Mouse (Mus musculus) stomach, embryonic 16.5 days (tissue): Measurements from ENCODE around the gene Krt19. TPM values are rescaled to one million over a fixed set of nuclear protein-coding genes. Genes with fewer than 3 reads are reported as not detected.
A peak's percentile ranks its signal among the peaks of the same experiment; 100 is the strongest.

Source experiments
- ATAC-seq: fragments of 200-750 bp; cut with Nextera tagmentation; 2 replicates; pipeline ENCODE4 v1.8.0; 2017; ENCODE audit warnings: moderate number of reproducible peaks, moderate TSS enrichment; ENCODE audit not compliant: insufficient read depth, low FRiP score
- H3K27ac ChIP-seq: fragments of 300-500 bp; sonication (generic); 2 replicates; pipeline ENCODE4 v1.5.1; 2014; ENCODE audit warnings: low read length
- H3K27me3 ChIP-seq: fragments of 300-500 bp; sonication (generic); 2 replicates; pipeline ENCODE4 v1.6.1; 2014; ENCODE audit warnings: low read length, control low read depth, mixed read lengths; ENCODE audit not compliant: control insufficient read depth, insufficient read depth
- H3K36me3 ChIP-seq: fragments of 300-500 bp; sonication (generic); 2 replicates; pipeline ENCODE4 v1.6.1; 2014; ENCODE audit warnings: low read length; ENCODE audit not compliant: control insufficient read depth, insufficient read depth
- H3K4me1 ChIP-seq: fragments of 300-500 bp; sonication (generic); 2 replicates; pipeline ENCODE4 v1.6.1; 2014; ENCODE audit warnings: low read length, control low read depth, mixed read lengths; ENCODE audit not compliant: control insufficient read depth, insufficient read depth
- H3K4me2 ChIP-seq: fragments of 300-500 bp; sonication (generic); 2 replicates; pipeline ENCODE4 v1.6.1; 2014; ENCODE audit warnings: low read depth, low read length, mixed read lengths
- H3K4me3 ChIP-seq: fragments of 300-500 bp; sonication (generic); replicated peaks from 2 replicates; pipeline ENCODE4 v1.5.1; 2014; ENCODE audit warnings: mild to moderate bottlenecking, low read length
- H3K9ac ChIP-seq: fragments of 300-500 bp; sonication (generic); 2 replicates; pipeline ENCODE4 v1.6.1; 2014; ENCODE audit warnings: low read length
- H3K9me3 ChIP-seq: fragments of 300-500 bp; sonication (generic); replicated peaks from 2 replicates; pipeline ENCODE4 v1.6.1; 2016; ENCODE audit warnings: low read length, control low read depth; ENCODE audit not compliant: control insufficient read depth
- WGBS: fragments of 180-500 bp; shearing (Covaris S2); extraction: QIAGEN DNeasy Blood & Tissue Kit; methylation state at CpG from one replicate; pipeline ENCODE4 v1.1.7; 2014; 5-methylcytosine and 5-hydroxymethylcytosine counted together
- polyA plus RNA-seq: library from polyadenylated mRNA; unstranded; fragments of >200 nt; fragmentation: Nextera tagmentation; extraction: Ambion mirVana; gene quantifications from 2 replicates; pipeline ENCODE4 v1.2.1, GENCODE M21; 2015

Krt19 gene
- polyA plus RNA-seq, 1 experiment from 2014 or later: 1,141 TPM

DNA sequence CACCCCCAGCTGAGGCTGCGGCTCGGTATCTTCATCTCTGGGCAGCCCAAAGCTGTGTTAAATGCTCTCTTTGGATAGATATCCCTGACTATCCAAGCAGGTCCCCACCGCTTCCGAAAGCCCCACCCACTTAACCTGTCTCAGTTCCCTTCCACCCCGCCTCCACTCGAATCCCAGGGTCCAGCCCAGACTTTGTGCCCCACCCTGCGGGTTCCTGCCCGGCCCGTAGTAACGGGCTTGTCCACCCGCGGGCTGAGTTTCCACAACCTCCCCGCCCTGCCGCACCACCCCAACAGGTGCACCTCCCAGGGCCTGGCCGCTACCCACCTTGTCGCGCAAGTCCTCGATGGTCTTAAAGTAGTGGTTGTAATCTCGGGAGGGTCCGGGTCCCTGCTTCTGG lies 3.4 kb downstream of the Krt19 start:
- Histone ChIP-seq H3K4me1 (peaks cover 16% of the 10 kb centered on the region), H3K4me3 (peak overlapping the region; percentile 56), H3K4me2 (peak overlapping the region; percentile 45), H3K9ac (peak overlapping the region; percentile 79), H3K9me3 (no peaks in the 10 kb centered on the region), H3K27ac (peak overlapping the region; percentile 94), H3K27me3 (peaks cover 8% of the 10 kb centered on the region; the same call in 1 of the 2 replicates), H3K36me3 (no peaks in the 10 kb centered on the region)
- peak; percentile 38; the same call in 1 of the 2 replicates for ATAC-seq
- 2% methylated on average over 20 of the region's 20 CpGs for WGBS

GRCm38 (mm10) chr11:100140966-100141365 lies 7.5 kb downstream of the Krt19 start:
- Histone ChIP-seq H3K9me3 (no peaks in the 10 kb centered on the region), H3K27me3 (peaks cover 8% of the 10 kb centered on the region; the same call in 1 of the 2 replicates), H3K9ac (peak overlapping the region; percentile 54), H3K4me1 (peaks cover 15% of the 10 kb centered on the region), H3K27ac (peak overlapping the region; percentile 85), H3K4me2 (peak overlapping the region; percentile 36), H3K4me3 (no peak overlapping the region), H3K36me3 (no peaks in the 10 kb centered on the region)
- 73% methylated on average over 21 of the region's 21 CpGs for WGBS
- no peak for ATAC-seq

DNA sequence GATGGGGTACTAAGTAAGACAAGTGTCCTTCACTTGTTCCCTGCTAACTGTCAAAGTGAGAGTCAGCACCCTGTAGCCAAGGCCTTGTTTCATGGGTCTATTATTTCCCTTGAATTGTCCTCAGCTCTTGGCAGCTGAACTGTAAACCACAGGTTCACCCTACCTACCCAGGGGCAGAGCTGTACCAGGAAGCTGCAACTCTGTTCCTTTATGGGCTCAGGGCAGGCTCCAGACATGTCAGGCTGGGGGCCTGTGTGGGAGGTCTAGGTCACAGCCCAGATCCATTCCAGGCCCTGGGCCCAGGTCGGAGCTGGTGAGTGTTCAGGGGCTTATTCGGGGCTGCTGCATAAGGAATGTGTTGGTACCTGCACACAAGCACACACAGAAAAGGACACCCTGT lies 9.1 kb downstream of the Krt19 start:
- H3K4me3 ChIP-seq: no peak overlapping the region
- H3K4me2 ChIP-seq: no peak overlapping the region
- H3K36me3 ChIP-seq: no peaks in the 10 kb centered on the region
- peak; percentile 30; the same call in 1 of the 2 replicates for ATAC-seq
- 50% methylated on average over 2 of the region's 2 CpGs for WGBS
- peak overlapping the region; percentile 12; the same call in 1 of the 2 replicates for H3K9ac ChIP-seq
- peaks cover 13% of the 10 kb centered on the region for H3K4me1 ChIP-seq
- H3K9me3 ChIP-seq: no peaks in the 10 kb centered on the region
- H3K27ac ChIP-seq: peak overlapping the region; percentile 85
- H3K27me3 ChIP-seq: no peaks in the 10 kb centered on the region

GRCm38 (mm10) chr11:100138809-100139208 lies 9.7 kb downstream of the Krt19 start:
- Histone ChIP-seq H3K36me3 (no peaks in the 10 kb centered on the region), H3K4me1 (peaks cover 13% of the 10 kb centered on the region), H3K4me2 (no peak overlapping the region), H3K9ac (no peak overlapping the region), H3K4me3 (no peak overlapping the region), H3K27me3 (no peaks in the 10 kb centered on the region), H3K27ac (peak overlapping the region; percentile 85), H3K9me3 (no peaks in the 10 kb centered on the region)
- 51% methylated on average over 7 of the region's 7 CpGs for WGBS
- peak; percentile 73 for ATAC-seq

- Histone ChIP-seq H3K36me3 (no peaks in the 10 kb centered on the region), H3K4me2 (peak overlapping the region; percentile 6; the same call in 1 of the 2 replicates), H3K9ac (no peak overlapping the region), H3K4me3 (no peak overlapping the region), H3K4me1 (peaks cover 13% of the 10 kb centered on the region), H3K9me3 (no peaks in the 10 kb centered on the region), H3K27ac (peak overlapping the region; percentile 77), H3K27me3 (no peaks in the 10 kb centered on the region)
- 34% methylated on average over 5 of the region's 5 CpGs for WGBS
- ATAC-seq: no peak
Measured at GRCm38 (mm10) chr11:100137693-100138092, 10.8 kb downstream of the Krt19 start.

- H3K4me3 ChIP-seq: peak overlapping the region; percentile 38
- no peaks in the 10 kb centered on the region for H3K27me3 ChIP-seq
- H3K27ac ChIP-seq: peak overlapping the region; percentile 80
- ATAC-seq: no peak; the same call in 1 of the 2 replicates
- peaks cover 13% of the 10 kb centered on the region for H3K4me1 ChIP-seq
- 14% methylated on average over 5 of the region's 5 CpGs for WGBS
- H3K9me3 ChIP-seq: no peaks in the 10 kb centered on the region
- H3K4me2 ChIP-seq: peak overlapping the region; percentile 31; the same call in 1 of the 2 replicates
- H3K36me3 ChIP-seq: no peaks in the 10 kb centered on the region
- peak overlapping the region; percentile 58; the same call in 1 of the 2 replicates for H3K9ac ChIP-seq
Measured at GRCm38 (mm10) chr11:100136559-100136958, 11.9 kb downstream of the Krt19 start.

- peak within 1 kb of the TSS; percentile 31 for H3K4me2 ChIP-seq
- peak within 1 kb of the TSS; percentile 80 for H3K27ac ChIP-seq
- no peaks in the 10 kb centered on the region for H3K27me3 ChIP-seq
- peak within 1 kb of the TSS; percentile 64 for H3K9ac ChIP-seq
- ATAC-seq: no peak
- no peaks in the 10 kb centered on the region for H3K36me3 ChIP-seq
- H3K4me3 ChIP-seq: peak within 1 kb of the TSS; percentile 38
- peaks cover 13% of the 10 kb centered on the region for H3K4me1 ChIP-seq
- WGBS: 38% methylated on average over 7 of the region's 7 CpGs
- no peaks in the 10 kb centered on the region for H3K9me3 ChIP-seq
Measured at GRCm38 (mm10) chr11:100135731-100136130, 12.7 kb downstream of the Krt19 start, which contains the start of gene Krt15. Gene Krt15, minus strand, starts transcription at chr11:100135928.

- H3K9me3 ChIP-seq: no peaks in the 10 kb centered on the region
- H3K27me3 ChIP-seq: no peaks in the 10 kb centered on the region
- no peak overlapping the region for H3K4me3 ChIP-seq
- H3K4me1 ChIP-seq: no peaks in the 10 kb centered on the region
- H3K27ac ChIP-seq: no peak overlapping the region
- no peaks in the 10 kb centered on the region for H3K36me3 ChIP-seq
- H3K9ac ChIP-seq: no peak overlapping the region
- WGBS: 63% methylated on average over 7 of the region's 7 CpGs
- no peak for ATAC-seq
- no peak overlapping the region for H3K4me2 ChIP-seq
Measured at GRCm38 (mm10) chr11:100124901-100125300, 23.6 kb downstream of the Krt19 start.

DNA sequence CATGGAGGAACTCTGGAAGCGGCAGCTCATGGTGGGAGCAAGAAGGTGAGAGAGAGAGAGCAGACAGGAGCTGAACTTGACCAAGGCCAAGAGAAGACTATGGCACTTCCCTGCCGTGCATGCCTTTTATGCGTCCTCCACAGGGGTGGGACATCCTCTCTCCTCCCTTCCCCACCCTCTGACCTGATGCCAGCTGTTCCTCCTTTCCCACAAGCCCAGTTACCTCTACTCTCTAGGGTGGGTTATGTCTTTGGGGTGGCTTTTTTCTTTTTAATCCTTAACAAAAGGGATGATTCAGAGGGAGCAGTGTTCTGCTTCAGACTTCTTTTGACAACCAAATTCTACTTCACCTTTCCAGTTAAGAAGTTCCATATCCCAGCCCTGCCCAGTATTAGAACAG lies 27.0 kb downstream of the Krt19 start, which contains the start of gene Krt13:
Krt13 (minus strand) TSS at position 101 of the 400 bp plus-strand sequence.
- no peaks in the 10 kb centered on the region for H3K27me3 ChIP-seq
- H3K4me3 ChIP-seq: peak within 1 kb of the TSS; percentile 21
- peak within 1 kb of the TSS; percentile 31; the same call in 1 of the 2 replicates for H3K9ac ChIP-seq
- ATAC-seq: no peak
- WGBS: 68% methylated on average over 3 of the region's 3 CpGs
- H3K9me3 ChIP-seq: no peaks in the 10 kb centered on the region
- H3K4me1 ChIP-seq: no peaks in the 10 kb centered on the region
- peak within 1 kb of the TSS; percentile 43 for H3K27ac ChIP-seq
- H3K36me3 ChIP-seq: no peaks in the 10 kb centered on the region
- H3K4me2 ChIP-seq: no peak within 1 kb of the TSS
